Mouse (Mus musculus): ENCODE measurements at regions not wholly inside any gene's neighbourhood (a gene's known extent, or its start where the extent isn't known, plus 50 kb on each side); places are given as distances from the start of the nearest gene placed in this dataset.

DNA sequence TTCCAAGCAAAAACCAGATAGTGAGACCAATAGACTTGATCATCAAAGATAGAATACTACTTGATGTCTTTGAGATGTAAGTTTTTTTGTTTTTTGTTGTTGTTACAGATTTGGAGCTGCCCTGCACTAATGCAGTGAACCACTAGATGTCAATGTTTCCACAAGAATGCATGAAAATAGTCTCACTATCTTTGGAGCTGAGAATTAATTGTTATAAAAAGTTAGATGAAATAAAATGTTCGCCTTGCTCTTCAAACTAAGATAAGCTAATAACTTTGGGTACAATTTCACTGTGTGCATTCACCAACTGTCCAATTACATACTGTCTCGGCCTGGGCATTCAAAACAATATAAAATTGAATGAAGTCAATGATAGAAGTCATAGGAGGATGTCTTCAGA is 223.2 kb upstream of the Agtr1b start:
- peak in 1 of 2 experiments; percentile 8 for DNase-seq (ENCODE audit: low spot score in 2 of 2)

DNA sequence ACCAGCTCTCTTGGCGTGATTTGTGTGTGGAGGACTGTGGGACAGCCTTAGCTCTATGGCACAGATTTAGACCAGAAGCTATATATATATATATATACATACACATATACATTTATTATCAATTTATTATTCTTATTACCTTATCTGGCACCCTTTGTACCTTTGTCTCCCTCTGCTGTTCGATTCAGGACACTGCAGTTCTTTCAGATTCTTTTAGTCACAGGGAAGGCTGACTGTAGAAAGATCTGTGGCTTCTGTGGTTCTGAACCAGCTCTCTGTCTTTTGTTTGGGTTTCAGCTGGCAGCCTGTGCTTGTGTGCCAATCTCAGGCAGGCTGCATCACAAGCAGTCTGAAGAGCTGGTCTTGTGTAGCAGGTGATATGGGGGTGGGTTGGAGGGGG is 184.6 kb upstream of the Agtr1b start:
- no peak for DNase-seq (ENCODE audit: low spot score in 2 of 2)

DNA sequence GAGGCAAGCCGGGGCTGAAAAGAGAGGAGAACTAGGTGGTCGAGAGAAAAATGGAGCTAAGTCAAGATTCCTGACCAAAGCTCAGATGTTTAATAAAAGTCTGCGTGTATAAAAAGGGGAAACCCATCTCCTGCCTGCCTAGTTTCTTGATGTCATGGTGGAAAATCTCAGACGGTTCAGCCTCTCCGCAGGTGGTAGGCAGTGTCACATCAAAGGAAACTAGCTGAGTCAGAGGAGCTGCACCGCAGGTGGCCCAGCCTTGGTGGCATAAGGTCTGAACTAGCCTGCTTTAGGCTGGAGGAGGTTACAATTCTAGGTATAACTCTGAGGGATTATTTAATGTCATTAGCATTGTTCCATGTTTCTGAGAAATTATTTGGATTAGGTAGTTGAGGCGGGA is 177.0 kb upstream of the Agtr1b start:
- DNase-seq (ENCODE audit: low spot score in 2 of 2) = no peak

DNA sequence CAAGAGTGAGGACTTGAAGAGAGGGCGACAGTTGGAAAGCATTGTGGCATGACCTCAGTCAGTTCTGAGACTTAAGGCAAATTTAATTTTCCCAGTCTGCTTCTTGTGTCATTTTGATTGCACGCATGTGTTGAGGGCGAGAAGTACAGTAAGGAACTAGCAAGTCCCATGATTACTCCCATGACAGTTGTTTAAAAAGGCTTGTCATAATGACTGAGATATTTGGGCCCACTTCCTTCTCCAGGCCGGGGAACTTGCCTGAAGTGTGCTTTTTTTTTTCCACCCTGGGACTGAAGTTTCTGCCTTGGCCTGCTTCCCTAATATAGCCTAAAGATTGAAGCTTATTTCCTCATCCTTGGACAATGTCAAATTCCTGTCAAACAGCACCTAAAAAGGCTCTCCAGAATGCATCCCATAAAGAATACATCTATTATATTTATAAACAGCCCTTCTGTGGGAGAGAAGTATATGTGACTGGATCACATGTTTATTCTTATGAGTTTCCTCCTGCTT is 171.6 kb upstream of the Agtr1b start:
- no peak for DNase-seq (ENCODE audit: low spot score in 2 of 2)

DNA sequence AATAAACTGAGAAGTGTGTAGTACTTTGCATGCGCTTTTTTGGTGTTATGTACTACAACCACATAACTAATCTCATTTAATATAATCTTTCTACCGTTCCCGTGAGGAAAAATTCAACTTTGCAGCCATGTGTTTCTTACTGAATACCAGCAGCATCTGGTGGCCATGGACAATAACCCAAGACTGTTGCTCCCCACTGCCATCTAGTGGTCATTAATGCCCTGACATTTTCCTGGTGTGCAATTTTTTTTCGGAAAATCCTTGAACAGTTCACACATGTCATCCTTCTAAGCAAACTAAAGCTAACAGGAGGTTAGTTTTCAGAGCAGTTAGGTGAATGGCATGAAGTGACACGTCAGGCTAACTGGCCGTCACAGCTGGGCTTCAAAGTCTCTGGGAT is 153.8 kb upstream of the Agtr1b start:
- DNase-seq (ENCODE audit: low spot score in 2 of 2) = peak in 1 of 2 experiments; percentile 10

DNA sequence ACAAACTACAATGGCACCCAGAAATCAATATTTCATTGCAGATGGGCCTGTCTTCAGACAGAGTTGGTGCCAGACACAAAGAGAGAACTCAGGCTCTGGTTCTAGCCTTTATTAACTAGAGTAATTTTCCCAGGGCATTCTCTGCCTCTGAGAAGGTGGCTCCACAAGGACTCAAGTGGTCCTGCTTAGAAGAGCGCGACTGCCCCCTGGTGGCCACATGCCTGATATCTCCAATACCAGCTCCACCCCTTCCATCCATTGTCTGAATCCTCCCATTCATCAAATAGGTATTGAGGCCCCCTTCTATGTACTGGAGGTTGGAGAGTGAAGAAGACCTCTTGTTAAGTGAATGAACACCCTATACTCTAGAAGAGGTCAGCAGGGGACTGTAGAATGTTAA is 142.2 kb upstream of the Agtr1b start:
- DNase-seq (ENCODE audit: low spot score in 2 of 2) = peak; percentile 77 to 82

DNA sequence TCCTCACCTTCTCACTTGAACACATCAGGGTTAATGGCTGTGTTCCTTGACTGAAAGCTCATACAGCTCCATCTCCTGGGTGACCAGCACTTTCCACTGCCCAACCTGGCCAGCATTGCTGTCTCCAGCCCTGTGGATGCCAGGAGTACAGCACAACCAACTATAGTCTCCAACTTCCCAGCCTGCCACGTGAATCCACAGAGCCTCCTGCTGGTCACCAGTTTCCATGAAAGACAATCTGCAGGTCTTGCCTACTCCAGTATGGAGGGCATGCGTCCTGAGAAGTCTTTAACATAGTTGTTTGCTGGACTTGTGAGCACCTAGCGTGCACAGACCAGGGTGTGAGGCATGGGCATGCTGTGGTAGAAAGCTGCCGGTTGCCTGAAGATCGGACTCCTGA is 138.6 kb upstream of the Agtr1b start:
- peak; percentile 10 to 24 for DNase-seq (ENCODE audit: low spot score in 2 of 2)

Measured in adrenal gland, adult 18-20 months (tissue).